Mouse (Mus musculus): Measurements from ENCODE around the gene Prmt7. TPM values are rescaled to one million over a fixed set of nuclear protein-coding genes. Genes with fewer than 3 reads are reported as not detected.

Prmt7 gene
- total and polyA plus RNA-seq, 3 experiments, result 48.4 to 87.3 (median 69.5) TPM

DNA sequence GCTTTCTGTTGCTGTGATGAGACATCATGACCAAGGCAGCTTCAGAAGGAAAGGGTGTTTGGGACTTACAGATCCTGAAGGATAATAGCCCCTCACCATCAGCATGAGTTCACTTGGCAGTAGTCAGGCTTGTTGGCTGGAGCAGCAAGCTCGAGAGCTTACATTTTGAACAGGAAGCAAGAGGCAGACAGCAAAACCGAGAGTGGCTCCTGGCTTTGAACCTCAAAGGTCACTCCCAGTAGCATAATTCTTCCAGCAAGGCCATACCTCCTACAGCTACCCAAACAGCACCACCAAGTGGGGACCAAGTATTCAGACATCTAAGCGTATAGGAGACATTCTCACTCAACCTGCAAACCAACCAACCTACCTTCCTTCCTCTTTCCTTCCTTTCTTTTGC is 22.0 kb downstream of the Prmt7 start:
- TF ChIP-seq MAX (IDR thresholded peaks at IDR 0.05; ENCODE audit: low read length), result no peak
- peak in 1 of 2 experiments; percentile 40; a peak in 2 of 4 replicates for TF ChIP-seq CTCF (conservative IDR thresholded peaks at IDR 0.05 in 1 of 2, IDR thresholded peaks at IDR 0.05 in 1 of 2; ENCODE audit: low read depth in 2 of 2, low read length in 2 of 2)
- TF ChIP-seq MAZ (IDR thresholded peaks at IDR 0.05; ENCODE audit: low read depth, low read length), result no peak
- no peaks in the 10 kb centered on the region for H3K79me2 ChIP-seq (replicated peaks; ENCODE audit: control insufficient read depth, extremely low read depth, insufficient read depth, poor library complexity, severe bottlenecking)
- H3K4me2 ChIP-seq (ENCODE audit: insufficient read depth, low read depth, poor library complexity, severe bottlenecking), result no peak overlapping the region
- no peak overlapping the region for H3K4me3 ChIP-seq (replicated peaks in 1 of 3; ENCODE audit: low read depth in 2 of 3, low read length in 2 of 3, poor library complexity in 1 of 3)
- H3K9ac ChIP-seq (ENCODE audit: insufficient read depth, low read depth), result no peak overlapping the region
- no peaks in the 10 kb centered on the region for H3K27me3 ChIP-seq (replicated peaks)
- dilution Hi-C loops (cut with MboI; ENCODE audit: extremely low pct_ligation_motif_present, extremely low pct_unique_long_range_greater_than_20kb, low sequenced_read_pairs), result no loop called here
- peaks cover 0 to 4% of the 10 kb centered on the region in 2 experiments; a peak in 1 of 4 replicates for H3K4me1 ChIP-seq (ENCODE audit: control insufficient read depth in 1 of 2, insufficient read depth in 2 of 2)
- H3K9me3 ChIP-seq (replicated peaks; ENCODE audit: low read length), result no peaks in the 10 kb centered on the region
- no peak for DNase-seq (ENCODE audit: extremely low read depth)
- peaks cover 54 to 96% of the 10 kb centered on the region in 2 experiments for H3K36me3 ChIP-seq (replicated peaks in 1 of 2; ENCODE audit: control insufficient read depth in 1 of 2, insufficient read depth in 1 of 2, low read length in 1 of 2)
- in situ Hi-C loops (cut with MboI; ENCODE audit: low pct_ligation_motif_present, low pct_unique_long_range_greater_than_20kb, low sequenced_read_pairs), result no loop called here
- no peak overlapping the region for H3K27ac ChIP-seq (ENCODE audit: insufficient read depth, low read depth)

DNA sequence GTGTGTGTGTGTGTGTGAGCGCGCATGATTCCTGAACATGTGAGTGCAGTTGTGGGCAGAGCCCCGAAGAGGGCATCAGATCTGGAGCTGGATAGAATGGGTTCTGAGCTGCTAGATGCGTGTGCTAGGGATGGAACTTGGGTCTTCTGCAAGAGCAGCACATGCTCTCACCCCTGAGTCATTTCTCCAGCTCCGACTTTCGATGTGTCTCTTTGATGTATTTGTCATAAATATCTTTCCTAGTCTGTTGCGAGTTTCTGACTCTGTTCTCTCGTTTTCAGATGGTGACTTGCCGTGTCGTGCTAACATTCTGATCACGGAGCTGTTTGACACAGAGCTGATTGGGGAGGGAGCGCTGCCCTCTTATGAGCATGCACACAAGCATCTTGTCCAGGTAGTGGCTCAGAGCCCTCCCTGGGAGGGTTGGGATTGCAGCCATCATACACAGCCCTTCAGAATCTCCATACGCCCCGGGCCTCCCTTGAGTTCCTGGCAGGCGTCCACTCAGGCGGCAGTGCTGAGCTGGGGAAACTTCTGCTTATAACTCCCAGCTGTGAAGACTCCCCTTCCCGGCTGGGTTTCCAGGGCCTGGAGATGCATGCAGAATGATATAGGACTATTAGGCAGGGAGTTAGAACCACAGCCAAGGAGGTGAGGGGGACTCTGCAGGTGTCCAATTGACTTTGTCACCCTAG is 24.0 kb downstream of the Prmt7 start:
- no peaks in the 10 kb centered on the region for H3K9me3 ChIP-seq (replicated peaks; ENCODE audit: low read length)
- in situ Hi-C loops (cut with MboI; ENCODE audit: low pct_ligation_motif_present, low pct_unique_long_range_greater_than_20kb, low sequenced_read_pairs), result no loop called here
- no peak for TF ChIP-seq USF2 (conservative IDR thresholded peaks at IDR 0.05; ENCODE audit: low read depth, low read length)
- TF ChIP-seq IRF4 (IDR thresholded peaks at IDR 0.05; ENCODE audit: low read depth, low read length), result peak; percentile 67
- no peak for TF ChIP-seq ETS1 (conservative IDR thresholded peaks at IDR 0.05; ENCODE audit: low read depth, low read length)
- TF ChIP-seq ZMIZ1 (IDR thresholded peaks at IDR 0.05; ENCODE audit: low read depth, low read length), result no peak
- TF ChIP-seq MYC (IDR thresholded peaks at IDR 0.05; ENCODE audit: low read depth, low read length), result 0 out of 2 replicates have a peak, but pooled peaks have one; percentile 55
- TF ChIP-seq BHLHE40 (IDR thresholded peaks at IDR 0.05; ENCODE audit: low read depth, low read length), result peak; percentile 42; the same call in 1 of the 2 replicates
- TF ChIP-seq JUND (conservative IDR thresholded peaks at IDR 0.05; ENCODE audit: low read depth, low read length), result peak; percentile 31; the same call in 1 of the 2 replicates
- TF ChIP-seq JUN (IDR thresholded peaks at IDR 0.05; ENCODE audit: insufficient read depth, low read depth, low read length), result peak; percentile 24; the same call in 1 of the 2 replicates
- TF ChIP-seq NRF1 (IDR thresholded peaks at IDR 0.05; ENCODE audit: low read depth, low read length), result no peak
- no peak for TF ChIP-seq GABPA (IDR thresholded peaks at IDR 0.05; ENCODE audit: insufficient replicate concordance, low read depth, low read length)
- H3K27ac ChIP-seq (ENCODE audit: insufficient read depth, low read depth), result no peak overlapping the region
- DNase-seq (ENCODE audit: extremely low read depth), result no peak
- peaks cover 46 to 95% of the 10 kb centered on the region in 2 experiments for H3K36me3 ChIP-seq (replicated peaks in 1 of 2; ENCODE audit: control insufficient read depth in 1 of 2, insufficient read depth in 1 of 2, low read length in 1 of 2)
- no peaks in the 10 kb centered on the region for H3K79me2 ChIP-seq (replicated peaks; ENCODE audit: control insufficient read depth, extremely low read depth, insufficient read depth, poor library complexity, severe bottlenecking)
- H3K4me1 ChIP-seq (ENCODE audit: control insufficient read depth in 1 of 2, insufficient read depth in 2 of 2), result peaks cover 0 to 12% of the 10 kb centered on the region in 2 experiments; a peak in 1 of 4 replicates
- no peaks in the 10 kb centered on the region for H3K27me3 ChIP-seq (replicated peaks)
- dilution Hi-C loops (cut with MboI; ENCODE audit: extremely low pct_ligation_motif_present, extremely low pct_unique_long_range_greater_than_20kb, low sequenced_read_pairs), result no loop called here
- no peak overlapping the region for H3K4me3 ChIP-seq (replicated peaks in 1 of 3; ENCODE audit: low read depth in 2 of 3, low read length in 2 of 3, poor library complexity in 1 of 3)
- H3K4me2 ChIP-seq (ENCODE audit: insufficient read depth, low read depth, poor library complexity, severe bottlenecking), result no peak overlapping the region
- no peak overlapping the region for H3K9ac ChIP-seq (ENCODE audit: insufficient read depth, low read depth)

Data from CH12.LX (cell line).